31 mouse cellular contexts compared by ENCODE assay signal in the genomic region with DNA sequence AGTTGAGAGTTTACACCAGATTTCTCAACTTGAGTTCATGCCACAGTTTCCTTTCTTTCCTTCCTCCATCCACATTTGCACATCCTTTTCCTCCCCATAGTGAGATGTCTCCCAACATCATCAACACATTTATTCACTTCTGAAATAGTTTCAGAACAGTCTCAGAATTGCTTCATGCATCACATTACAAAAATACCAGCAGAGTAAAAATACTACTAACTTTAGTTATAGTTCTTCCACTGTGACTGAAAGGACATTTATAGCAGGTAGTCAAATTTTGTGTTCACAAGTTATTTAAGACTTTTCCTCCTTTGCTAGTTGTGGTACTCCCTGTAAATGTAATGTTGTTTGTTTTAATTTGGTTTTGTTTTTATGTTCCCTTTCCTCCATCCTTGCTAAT.
"Had no signal": no experiment of that assay in that cellular context is flagged by ENCODE, and none has a peak within 500 bp of the region (broad histone marks: within the 10 kb centered on the region; RNA-seq: fewer than 3 reads in every experiment).

No protein-coding gene starts in this region.

- ATAC-seq: liver, embryonic 12.5 days; liver, postnatal 0 days; lung, postnatal 0 days; midbrain, embryonic 13.5 days; midbrain, embryonic 15.5 days; midbrain, embryonic 16.5 days had no signal

- H3K4me2 ChIP-seq: limb, embryonic 12.5 days; limb, embryonic 13.5 days; limb, embryonic 15.5 days; liver, embryonic 11.5 days; liver, embryonic 12.5 days; liver, embryonic 13.5 days; liver, embryonic 15.5 days; lung, embryonic 14.5 days; lung, embryonic 15.5 days; midbrain, embryonic 11.5 days; midbrain, embryonic 12.5 days; midbrain, embryonic 13.5 days; midbrain, embryonic 15.5 days had no signal

- H3K9ac ChIP-seq: limb, embryonic 12.5 days; limb, embryonic 13.5 days; limb, embryonic 15.5 days; liver, embryonic 12.5 days; liver, embryonic 13.5 days; liver, embryonic 14.5 days; liver, embryonic 15.5 days; liver, postnatal 0 days; lung, embryonic 14.5 days; lung, embryonic 15.5 days; midbrain, embryonic 12.5 days; midbrain, embryonic 13.5 days; midbrain, embryonic 15.5 days had no signal

- DNase-seq: left cerebral cortex, postnatal 4 days; liver; liver, embryonic 13.5 days; liver, postnatal 0 days; lung, adult 18-20 months; lung, adult 2 months; lung, embryonic 14.5 days; lung, postnatal 10 days; lung, postnatal 14 days; lung, postnatal 36 days; lung, postnatal 4 days; midbrain, embryonic 14.5 days had no signal

- H3K4me3 ChIP-seq: limb, embryonic 10.5 days; limb, embryonic 12.5 days; limb, embryonic 13.5 days; limb, embryonic 15.5 days; liver, embryonic 12.5 days; liver, embryonic 13.5 days; liver, embryonic 15.5 days; lung, embryonic 15.5 days; megakaryocyte, embryonic 14.5 days; midbrain, embryonic 10.5 days; midbrain, embryonic 12.5 days; midbrain, embryonic 13.5 days; midbrain, embryonic 15.5 days; myocyte had no signal

- H3K36me3 ChIP-seq: limb, embryonic 10.5 days; limb, embryonic 12.5 days; limb, embryonic 13.5 days; limb, embryonic 15.5 days; liver, embryonic 12.5 days; liver, embryonic 13.5 days; liver, embryonic 15.5 days; lung, embryonic 15.5 days; midbrain, embryonic 10.5 days; midbrain, embryonic 12.5 days; midbrain, embryonic 13.5 days; midbrain, embryonic 15.5 days had no signal

- H3K27me3 ChIP-seq: limb, embryonic 12.5 days; limb, embryonic 13.5 days; limb, embryonic 15.5 days; liver, embryonic 12.5 days; liver, embryonic 13.5 days; liver, embryonic 15.5 days; lung, embryonic 15.5 days; megakaryocyte, embryonic 14.5 days; midbrain, embryonic 12.5 days; midbrain, embryonic 15.5 days had no signal

- H3K9me3 ChIP-seq: limb, embryonic 10.5 days; limb, embryonic 12.5 days; limb, embryonic 13.5 days; limb, embryonic 15.5 days; liver, embryonic 12.5 days; liver, embryonic 13.5 days; liver, embryonic 15.5 days; lung, embryonic 15.5 days; megakaryocyte, embryonic 14.5 days; midbrain, embryonic 10.5 days; midbrain, embryonic 12.5 days; midbrain, embryonic 13.5 days; midbrain, embryonic 15.5 days had no signal

- H3K4me1 ChIP-seq: limb, embryonic 10.5 days; limb, embryonic 12.5 days; limb, embryonic 13.5 days; limb, embryonic 15.5 days; liver, embryonic 12.5 days; liver, embryonic 13.5 days; liver, embryonic 15.5 days; lung, embryonic 15.5 days; midbrain, embryonic 10.5 days; midbrain, embryonic 12.5 days; midbrain, embryonic 13.5 days; midbrain, embryonic 15.5 days had no signal

- H3K27ac ChIP-seq: limb, embryonic 10.5 days; limb, embryonic 12.5 days; limb, embryonic 13.5 days; limb, embryonic 15.5 days; liver, embryonic 12.5 days; liver, embryonic 13.5 days; liver, embryonic 14.5 days; liver, embryonic 15.5 days; lung, embryonic 15.5 days; macrophage; midbrain, embryonic 10.5 days; midbrain, embryonic 12.5 days; midbrain, embryonic 13.5 days; midbrain, embryonic 15.5 days had no signal
